28 mouse cellular contexts compared by ENCODE assay signal in genomic region chrX:32601425-32601824, GRCm38 (mm10). TPM values are rescaled to one million over a fixed set of nuclear protein-coding genes. Genes with fewer than 3 reads are reported as not detected.
"Had no signal": no experiment of that assay in that cellular context is flagged by ENCODE, and none has a peak within 500 bp of the region (broad histone marks: within the 10 kb centered on the region; RNA-seq: fewer than 3 reads in every experiment).

No protein-coding gene starts in this region.

RNA-seq across cellular contexts. Expression of gene Btbd35f1, which starts 41.6 kb away (rescaled TPM):
- polyA plus RNA-seq: limb, embryonic 10.5 days; limb, embryonic 11.5 days; limb, embryonic 12.5 days; limb, embryonic 13.5 days; limb, embryonic 14.5 days; limb, embryonic 15.5 days; liver, adult 2 months; liver, embryonic 11.5 days; liver, embryonic 12.5 days; liver, embryonic 13.5 days; liver, embryonic 14.5 days; liver, embryonic 15.5 days; liver, embryonic 16.5 days; liver, postnatal 0 days; lung, adult 2 months; lung, embryonic 14.5 days; lung, embryonic 15.5 days; lung, embryonic 16.5 days; macrophage; midbrain, embryonic 10.5 days; midbrain, embryonic 11.5 days; midbrain, embryonic 12.5 days; midbrain, embryonic 13.5 days; midbrain, embryonic 14.5 days; midbrain, embryonic 15.5 days; midbrain, embryonic 16.5 days; midbrain, postnatal 0 days; myocyte had no signal

RNA-seq across cellular contexts. Expression of gene Gm5926, which starts 49.1 kb away (rescaled TPM):
- polyA plus RNA-seq: limb, embryonic 10.5 days; limb, embryonic 11.5 days; limb, embryonic 12.5 days; limb, embryonic 13.5 days; limb, embryonic 14.5 days; limb, embryonic 15.5 days; liver, adult 2 months; liver, embryonic 11.5 days; liver, embryonic 12.5 days; liver, embryonic 13.5 days; liver, embryonic 14.5 days; liver, embryonic 15.5 days; liver, embryonic 16.5 days; liver, postnatal 0 days; lung, adult 2 months; lung, embryonic 14.5 days; lung, embryonic 15.5 days; lung, embryonic 16.5 days; macrophage; midbrain, embryonic 10.5 days; midbrain, embryonic 11.5 days; midbrain, embryonic 12.5 days; midbrain, embryonic 13.5 days; midbrain, embryonic 14.5 days; midbrain, embryonic 15.5 days; midbrain, embryonic 16.5 days; midbrain, postnatal 0 days; myocyte had no signal
